Mouse (Mus musculus) liver, embryonic 12.5 days (tissue): ENCODE measurements at regions not wholly inside any gene's neighbourhood (a gene's known extent, or its start where the extent isn't known, plus 50 kb on each side); places are given as distances from the start of the nearest gene placed in this dataset.

Source experiments
- ATAC-seq: fragments of 200-750 bp; cut with Nextera tagmentation; 2 replicates; pipeline ENCODE4 v1.8.0; 2017; ENCODE audit warnings: moderate number of reproducible peaks, mild to moderate bottlenecking, moderate library complexity
- H3K27ac ChIP-seq: fragments of 300-500 bp; sonication (generic); 2 replicates; pipeline ENCODE4 v1.5.1; 2016; ENCODE audit warnings: mild to moderate bottlenecking
- H3K27me3 ChIP-seq: fragments of 300-500 bp; sonication (generic); replicated peaks from 2 replicates; pipeline ENCODE4 v1.6.1; 2016; ENCODE audit warnings: mild to moderate bottlenecking, moderate library complexity
- H3K36me3 ChIP-seq: fragments of 300-500 bp; sonication (generic); 2 replicates; pipeline ENCODE4 v1.6.1; 2016; ENCODE audit warnings: mild to moderate bottlenecking, moderate library complexity
- H3K4me1 ChIP-seq: fragments of 300-500 bp; sonication (generic); 2 replicates; pipeline ENCODE4 v1.6.1; 2016
- H3K4me2 ChIP-seq: fragments of 300-500 bp; sonication (generic); 2 replicates; pipeline ENCODE4 v1.6.1; 2016; ENCODE audit warnings: mild to moderate bottlenecking, moderate library complexity
- H3K4me3 ChIP-seq: fragments of 300-500 bp; sonication (generic); 2 replicates; pipeline ENCODE4 v1.5.1; 2016; ENCODE audit warnings: mild to moderate bottlenecking, moderate library complexity
- H3K9ac ChIP-seq: fragments of 300-500 bp; sonication (generic); 2 replicates; pipeline ENCODE4 v1.6.1; 2016; ENCODE audit warnings: mild to moderate bottlenecking, moderate library complexity
- H3K9me3 ChIP-seq: fragments of 300-500 bp; sonication (generic); replicated peaks from 2 replicates; pipeline ENCODE4 v1.6.1; 2016; ENCODE audit warnings: mild to moderate bottlenecking, moderate library complexity
- WGBS: fragments of 180-500 bp; shearing (Covaris S2); methylation state at CpG from one replicate; pipeline ENCODE4 v1.1.7; 2016; ENCODE audit not compliant: insufficient replicate concordance; 5-methylcytosine and 5-hydroxymethylcytosine counted together

- ATAC-seq = no peak
- 66% methylated on average over 4 of the region's 4 CpGs for WGBS
- H3K9ac ChIP-seq = no peak overlapping the region
- no peak overlapping the region for H3K4me2 ChIP-seq
- H3K27ac ChIP-seq = no peak overlapping the region
- no peaks in the 10 kb centered on the region for H3K36me3 ChIP-seq
- H3K4me3 ChIP-seq = no peak overlapping the region
- H3K4me1 ChIP-seq = no peaks in the 10 kb centered on the region
- no peaks in the 10 kb centered on the region for H3K27me3 ChIP-seq
- no peaks in the 10 kb centered on the region for H3K9me3 ChIP-seq
Observed at GRCm38 (mm10) chr14:61842476-61842875, 235.2 kb downstream of the Kcnrg start.

- no peak for ATAC-seq
- Histone ChIP-seq H3K4me1 (no peaks in the 10 kb centered on the region), H3K36me3 (no peaks in the 10 kb centered on the region), H3K4me3 (no peak overlapping the region), H3K27me3 (no peaks in the 10 kb centered on the region), H3K4me2 (no peak overlapping the region), H3K27ac (no peak overlapping the region), H3K9ac (no peak overlapping the region), H3K9me3 (no peaks in the 10 kb centered on the region)
- WGBS = 75% methylated on average over 5 of the region's 5 CpGs
Observed at GRCm38 (mm10) chr14:61846441-61846840, 239.2 kb downstream of the Kcnrg start.

- 67% methylated on average over 4 of the region's 4 CpGs for WGBS
Observed at GRCm38 (mm10) chr14:61850244-61850643, 243.0 kb downstream of the Kcnrg start.

GRCm38 (mm10) chr14:61857616-61858015 is 250.4 kb downstream of the Kcnrg start:
- WGBS = 80% methylated on average over 6 of the region's 6 CpGs
- H3K4me3 ChIP-seq = no peak overlapping the region
- H3K27ac ChIP-seq = no peak overlapping the region
- no peak for ATAC-seq
- H3K9ac ChIP-seq = no peak overlapping the region
- no peaks in the 10 kb centered on the region for H3K9me3 ChIP-seq
- no peaks in the 10 kb centered on the region for H3K27me3 ChIP-seq
- no peak overlapping the region for H3K4me2 ChIP-seq
- no peaks in the 10 kb centered on the region for H3K4me1 ChIP-seq
- no peaks in the 10 kb centered on the region for H3K36me3 ChIP-seq

More at GRCm38 (mm10) chr14:61850244-61850643, 243.0 kb downstream of the Kcnrg start:
- Histone ChIP-seq H3K4me3 (no peak overlapping the region), H3K27me3 (no peaks in the 10 kb centered on the region), H3K4me2 (no peak overlapping the region), H3K4me1 (no peaks in the 10 kb centered on the region), H3K9ac (no peak overlapping the region), H3K36me3 (no peaks in the 10 kb centered on the region), H3K9me3 (no peaks in the 10 kb centered on the region), H3K27ac (no peak overlapping the region)
- no peak for ATAC-seq

- Histone ChIP-seq H3K4me2 (no peak overlapping the region), H3K4me3 (no peak overlapping the region), H3K9ac (no peak overlapping the region), H3K27ac (no peak overlapping the region), H3K4me1 (no peaks in the 10 kb centered on the region), H3K27me3 (no peaks in the 10 kb centered on the region), H3K36me3 (no peaks in the 10 kb centered on the region), H3K9me3 (no peaks in the 10 kb centered on the region)
- no peak for ATAC-seq
- 80% methylated on average over 4 of the region's 4 CpGs for WGBS
Observed at GRCm38 (mm10) chr14:61860688-61861087, 253.4 kb downstream of the Kcnrg start.

GRCm38 (mm10) chr14:61861357-61861958 is 254.2 kb downstream of the Kcnrg start:
- no peaks in the 10 kb centered on the region for H3K27me3 ChIP-seq
- H3K36me3 ChIP-seq = no peaks in the 10 kb centered on the region
- H3K9me3 ChIP-seq = no peaks in the 10 kb centered on the region
- no peak overlapping the region for H3K27ac ChIP-seq
- ATAC-seq = no peak
- H3K4me2 ChIP-seq = no peak overlapping the region
- no peak overlapping the region for H3K9ac ChIP-seq
- H3K4me3 ChIP-seq = no peak overlapping the region
- 47% methylated on average over 8 of the region's 8 CpGs for WGBS
- no peaks in the 10 kb centered on the region for H3K4me1 ChIP-seq

- Histone ChIP-seq H3K9me3 (no peaks in the 10 kb centered on the region), H3K9ac (no peak overlapping the region), H3K4me1 (no peaks in the 10 kb centered on the region), H3K4me2 (no peak overlapping the region), H3K4me3 (no peak overlapping the region), H3K27me3 (no peaks in the 10 kb centered on the region), H3K27ac (no peak overlapping the region), H3K36me3 (no peaks in the 10 kb centered on the region)
- no peak for ATAC-seq
- WGBS = 69% methylated on average over 6 of the region's 6 CpGs
Observed at GRCm38 (mm10) chr14:61862931-61863330, 255.7 kb downstream of the Kcnrg start.

- Histone ChIP-seq H3K4me1 (no peaks in the 10 kb centered on the region), H3K4me2 (no peak overlapping the region), H3K9ac (no peak overlapping the region), H3K27ac (no peak overlapping the region), H3K9me3 (no peaks in the 10 kb centered on the region), H3K36me3 (no peaks in the 10 kb centered on the region), H3K27me3 (no peaks in the 10 kb centered on the region), H3K4me3 (no peak overlapping the region)
- ATAC-seq = no peak
- 40% methylated on average over 2 of the region's 2 CpGs for WGBS
Observed at GRCm38 (mm10) chr14:61863475-61863874, 256.2 kb downstream of the Kcnrg start.

- no peak overlapping the region for H3K27ac ChIP-seq
- H3K4me3 ChIP-seq = no peak overlapping the region
- no peaks in the 10 kb centered on the region for H3K9me3 ChIP-seq
- no peaks in the 10 kb centered on the region for H3K27me3 ChIP-seq
- no peaks in the 10 kb centered on the region for H3K4me1 ChIP-seq
- no peak overlapping the region for H3K9ac ChIP-seq
- WGBS = 51% methylated on average over 3 of the region's 3 CpGs
- H3K4me2 ChIP-seq = no peak overlapping the region
- no peak for ATAC-seq
- no peaks in the 10 kb centered on the region for H3K36me3 ChIP-seq
Observed at GRCm38 (mm10) chr14:61866532-61867268, 259.4 kb downstream of the Kcnrg start.

GRCm38 (mm10) chr14:61874206-61874605 is 266.9 kb downstream of the Kcnrg start:
- no peak overlapping the region for H3K9ac ChIP-seq

GRCm38 (mm10) chr14:61879416-61879815 is 272.2 kb downstream of the Kcnrg start:
- 50% methylated on average over 2 of the region's 2 CpGs for WGBS
- Histone ChIP-seq H3K27ac (no peak overlapping the region), H3K9ac (no peak overlapping the region), H3K4me1 (no peaks in the 10 kb centered on the region), H3K27me3 (no peaks in the 10 kb centered on the region), H3K4me2 (no peak overlapping the region), H3K36me3 (no peaks in the 10 kb centered on the region), H3K9me3 (no peaks in the 10 kb centered on the region), H3K4me3 (no peak overlapping the region)
- ATAC-seq = no peak

More at GRCm38 (mm10) chr14:61874206-61874605, 266.9 kb downstream of the Kcnrg start:
- H3K27ac ChIP-seq = no peak overlapping the region
- H3K9me3 ChIP-seq = no peaks in the 10 kb centered on the region
- no peaks in the 10 kb centered on the region for H3K36me3 ChIP-seq
- H3K27me3 ChIP-seq = no peaks in the 10 kb centered on the region
- H3K4me3 ChIP-seq = no peak overlapping the region
- no peaks in the 10 kb centered on the region for H3K4me1 ChIP-seq
- H3K4me2 ChIP-seq = no peak overlapping the region
- ATAC-seq = no peak

- Histone ChIP-seq H3K4me1 (no peaks in the 10 kb centered on the region), H3K4me3 (no peak overlapping the region), H3K9me3 (no peaks in the 10 kb centered on the region), H3K27ac (no peak overlapping the region), H3K36me3 (no peaks in the 10 kb centered on the region), H3K4me2 (no peak overlapping the region), H3K27me3 (no peaks in the 10 kb centered on the region), H3K9ac (no peak overlapping the region)
- no peak for ATAC-seq
- 60% methylated on average over 9 of the region's 9 CpGs for WGBS
Observed at GRCm38 (mm10) chr14:61880514-61881259, 273.4 kb downstream of the Kcnrg start.
